Mouse (Mus musculus): Measurements from ENCODE around the gene 4632433K11Rik. TPM values are rescaled to one million over a fixed set of nuclear protein-coding genes. Genes with fewer than 3 reads are reported as not detected.
A peak's percentile ranks its signal among the peaks of the same experiment; 100 is the strongest.

The 4632433K11Rik gene
- 1.5 TPM in 1 of 2 replicates, not detected in the other for polyA plus RNA-seq (2011; ENCODE audit: insufficient read depth, insufficient read length, low replicate concordance, missing spikeins)

DNA sequence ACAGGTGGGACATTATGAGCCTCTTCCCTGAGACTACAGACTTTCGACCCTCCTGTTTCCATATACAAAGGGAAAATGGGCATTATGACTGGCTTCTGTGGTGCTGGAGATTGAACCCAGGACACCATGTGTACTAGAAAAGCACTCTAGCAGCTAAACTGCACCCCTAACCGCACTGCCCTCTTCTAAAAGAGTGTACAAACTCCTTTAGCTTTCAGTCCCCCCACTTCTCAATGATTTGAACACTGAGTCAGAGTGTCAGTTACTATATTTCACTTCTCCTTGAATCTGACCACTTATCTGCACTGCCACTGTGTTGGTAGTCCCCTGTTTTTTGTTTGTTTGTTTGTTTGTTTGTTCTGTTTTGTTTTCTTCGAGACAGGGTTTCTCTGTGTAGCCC is at the start of gene 4632433K11Rik:
4632433K11Rik (plus strand) TSS at position 301 of the 400 bp plus-strand sequence.
- WGBS: 75% methylated on average over 3 of the region's 3 CpGs

GRCm38 (mm10) chr7:4988250-4988649 is 45.7 kb upstream of the 4632433K11Rik start:
- no peak overlapping the region for H3K27ac ChIP-seq (ENCODE audit: control insufficient read depth, insufficient read depth, low read depth, low read length, poor library complexity)
- no peaks in the 10 kb centered on the region for H3K4me1 ChIP-seq (ENCODE audit: control insufficient read depth, insufficient read depth, low read length)
- TF ChIP-seq CTCF (IDR thresholded peaks at IDR 0.05; ENCODE audit: control insufficient read depth, insufficient read depth, low read length) (no peak), POLR2A (IDR thresholded peaks at IDR 0.05; ENCODE audit: borderline replicate concordance, control insufficient read depth, low read depth, low read length) (no peak)
- WGBS: 31% methylated on average over 2 of the region's 2 CpGs
- no peak overlapping the region for H3K4me3 ChIP-seq (replicated peaks; ENCODE audit: control insufficient read depth, low read depth, low read length)

More for the DNA sequence above, at the start of gene 4632433K11Rik:
- Histone ChIP-seq H3K4me3 (replicated peaks; ENCODE audit: control insufficient read depth, low read depth, low read length) (no peak within 1 kb of the TSS), H3K27ac (ENCODE audit: control insufficient read depth, insufficient read depth, low read depth, low read length, poor library complexity) (no peak within 1 kb of the TSS), H3K4me1 (ENCODE audit: control insufficient read depth, insufficient read depth, low read length) (no peaks in the 10 kb centered on the region; the same call in 1 of the 2 replicates)
- TF ChIP-seq CTCF (IDR thresholded peaks at IDR 0.05; ENCODE audit: control insufficient read depth, insufficient read depth, low read length) (no peak), POLR2A (IDR thresholded peaks at IDR 0.05; ENCODE audit: borderline replicate concordance, control insufficient read depth, low read depth, low read length) (no peak)

DNA sequence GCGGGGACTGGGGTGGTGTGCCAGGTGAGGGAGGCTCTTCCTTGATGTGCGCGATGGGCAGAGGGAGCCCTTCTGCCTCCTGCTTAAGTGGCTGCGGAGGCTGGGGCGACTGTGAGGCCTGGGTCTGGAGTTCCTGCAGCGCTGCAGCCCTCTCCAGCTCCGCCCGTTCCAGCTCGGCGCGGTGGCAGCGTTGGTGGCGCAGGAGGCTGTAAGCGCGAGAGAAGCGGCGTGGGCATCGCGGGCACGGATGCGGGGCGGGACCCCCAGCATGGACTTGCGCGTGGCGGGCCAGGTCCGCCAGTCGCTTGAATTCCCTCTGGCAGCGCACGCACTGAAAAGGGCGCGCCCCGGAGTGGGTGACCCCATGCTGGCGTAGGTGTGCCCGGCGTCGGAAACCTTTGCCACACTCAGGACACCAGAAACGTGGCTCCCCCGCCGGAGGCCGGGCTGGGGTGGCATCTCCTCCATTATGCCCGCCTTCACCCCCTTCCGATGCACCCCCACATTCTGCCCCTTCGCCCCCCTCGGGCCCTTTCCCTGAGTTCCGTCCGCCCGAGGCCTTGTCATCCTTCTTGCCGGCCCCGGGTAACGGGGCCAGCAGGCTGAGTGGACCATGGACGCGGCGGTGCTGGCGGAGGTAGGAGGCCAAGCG is 40.4 kb upstream of the 4632433K11Rik start:
- no peak overlapping the region for H3K4me3 ChIP-seq (replicated peaks; ENCODE audit: control insufficient read depth, low read depth, low read length)
- H3K4me1 ChIP-seq (ENCODE audit: control insufficient read depth, insufficient read depth, low read length): no peaks in the 10 kb centered on the region; the same call in 1 of the 2 replicates
- TF ChIP-seq CTCF (IDR thresholded peaks at IDR 0.05; ENCODE audit: control insufficient read depth, insufficient read depth, low read length) (no peak), POLR2A (IDR thresholded peaks at IDR 0.05; ENCODE audit: borderline replicate concordance, control insufficient read depth, low read depth, low read length) (no peak)
- 95% methylated on average over 55 of the region's 55 CpGs for WGBS
- H3K27ac ChIP-seq (ENCODE audit: control insufficient read depth, insufficient read depth, low read depth, low read length, poor library complexity): no peak overlapping the region; the same call in 1 of the 2 replicates

- no peak overlapping the region; the same call in 1 of the 2 replicates for H3K27ac ChIP-seq (ENCODE audit: control insufficient read depth, insufficient read depth, low read depth, low read length, poor library complexity)
- no peak overlapping the region for H3K4me3 ChIP-seq (replicated peaks; ENCODE audit: control insufficient read depth, low read depth, low read length)
- WGBS: 88% methylated on average over 59 of the region's 59 CpGs
- no peaks in the 10 kb centered on the region; the same call in 1 of the 2 replicates for H3K4me1 ChIP-seq (ENCODE audit: control insufficient read depth, insufficient read depth, low read length)
- TF ChIP-seq CTCF (IDR thresholded peaks at IDR 0.05; ENCODE audit: control insufficient read depth, insufficient read depth, low read length): no peak
- TF ChIP-seq POLR2A (IDR thresholded peaks at IDR 0.05; ENCODE audit: borderline replicate concordance, control insufficient read depth, low read depth, low read length): no peak
Measured at GRCm38 (mm10) chr7:4993999-4994788, 39.7 kb upstream of the 4632433K11Rik start.

DNA sequence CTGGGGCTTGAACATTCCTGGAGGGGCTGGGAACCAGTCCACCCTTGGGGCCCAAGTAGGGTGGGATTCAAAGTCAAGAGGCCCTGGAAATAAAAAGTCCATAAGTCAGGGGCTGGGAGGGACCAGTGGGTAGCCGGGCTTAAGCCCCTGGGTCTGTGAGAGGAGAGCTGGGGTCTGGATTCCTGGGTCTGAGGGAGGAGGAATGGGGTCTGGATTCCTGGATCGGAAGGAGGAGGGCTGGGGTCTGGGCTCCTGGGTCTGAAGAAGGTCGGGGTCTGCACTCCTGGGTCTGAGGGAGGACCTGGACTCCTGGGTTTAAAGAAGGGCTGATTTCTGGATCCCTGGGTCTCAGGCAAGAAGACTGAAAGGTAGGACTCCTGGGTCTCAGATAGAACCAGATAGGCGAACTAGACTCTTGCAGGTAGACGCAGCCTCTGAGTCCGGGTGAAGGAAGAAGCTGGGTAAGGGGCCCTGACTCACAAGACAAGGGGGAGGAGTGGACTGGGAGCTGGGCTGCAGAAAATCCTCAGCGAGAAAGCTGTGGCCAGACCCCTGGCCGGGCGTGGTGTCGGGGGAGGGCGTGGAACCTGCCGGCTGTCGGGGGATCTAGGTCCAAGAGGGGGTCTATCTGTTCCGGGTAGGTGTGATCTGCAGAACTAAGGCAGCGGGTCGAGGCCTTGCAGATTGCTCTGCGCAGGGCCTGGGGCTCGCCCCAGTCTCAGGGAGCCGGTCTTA is 38.5 kb upstream of the 4632433K11Rik start:
- Histone ChIP-seq H3K4me3 (replicated peaks; ENCODE audit: control insufficient read depth, low read depth, low read length) (peak overlapping the region; percentile 57), H3K4me1 (ENCODE audit: control insufficient read depth, insufficient read depth, low read length) (no peaks in the 10 kb centered on the region; the same call in 1 of the 2 replicates), H3K27ac (ENCODE audit: control insufficient read depth, insufficient read depth, low read depth, low read length, poor library complexity) (no peak overlapping the region; the same call in 1 of the 2 replicates)
- no peak for TF ChIP-seq POLR2A (IDR thresholded peaks at IDR 0.05; ENCODE audit: borderline replicate concordance, control insufficient read depth, low read depth, low read length)
- WGBS: 8% methylated on average over 19 of the region's 19 CpGs

DNA sequence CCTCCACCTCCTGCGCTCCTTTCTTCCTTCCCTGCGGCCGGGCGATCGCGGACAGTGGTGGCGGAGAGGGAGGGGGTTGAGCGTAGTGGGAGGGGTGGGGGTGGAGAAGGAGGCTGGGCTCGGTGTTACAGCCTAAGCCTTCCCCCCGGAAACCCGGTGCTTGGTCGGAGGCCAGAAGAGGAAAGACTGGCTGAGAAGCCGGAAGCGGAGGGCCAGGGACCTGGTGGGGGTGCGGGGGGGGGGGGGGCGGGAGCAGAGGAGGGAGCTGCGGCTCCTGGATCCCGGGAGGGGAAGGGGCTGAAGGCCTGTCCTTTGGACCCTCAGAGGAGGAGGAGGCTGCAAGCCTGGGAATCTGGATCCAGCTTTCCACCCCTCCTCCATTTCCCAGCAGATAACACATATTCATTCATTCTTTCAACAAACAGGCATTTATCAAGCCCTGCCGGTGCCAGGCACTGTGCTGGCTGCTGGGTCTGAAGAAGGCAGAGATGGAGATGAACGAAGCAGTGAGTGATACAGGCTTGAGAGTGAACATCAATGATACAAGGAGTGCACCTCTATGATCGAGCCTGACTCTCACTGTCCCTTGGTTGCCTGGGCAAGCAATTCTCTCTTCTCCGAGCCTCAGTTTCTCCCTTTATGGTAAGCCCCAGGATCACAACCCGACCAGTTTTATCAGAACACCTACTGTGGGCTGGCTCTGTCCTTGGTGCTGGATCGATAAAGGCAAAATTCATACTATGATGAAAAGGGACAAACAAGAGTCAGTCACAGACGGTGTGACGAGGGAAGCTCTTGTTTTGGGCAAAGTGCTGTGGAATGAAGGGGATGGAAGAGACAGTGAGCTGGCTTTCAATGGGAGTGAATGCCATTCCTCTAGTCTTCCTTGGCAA is 37.7 kb upstream of the 4632433K11Rik start, which contains the start of gene Zfp579:
Zfp579 (minus strand) TSS at position 156 of the 893 bp plus-strand sequence.
- no peak for TF ChIP-seq CTCF (IDR thresholded peaks at IDR 0.05; ENCODE audit: control insufficient read depth, insufficient read depth, low read length)
- no peak; the same call in 1 of the 2 replicates for TF ChIP-seq POLR2A (IDR thresholded peaks at IDR 0.05; ENCODE audit: borderline replicate concordance, control insufficient read depth, low read depth, low read length)
- WGBS: 7% methylated on average over 23 of the region's 26 CpGs
- no peak within 1 kb of the TSS; the same call in 1 of the 2 replicates for H3K27ac ChIP-seq (ENCODE audit: control insufficient read depth, insufficient read depth, low read depth, low read length, poor library complexity)
- H3K4me3 ChIP-seq (replicated peaks; ENCODE audit: control insufficient read depth, low read depth, low read length): peak within 1 kb of the TSS; percentile 57
- H3K4me1 ChIP-seq (ENCODE audit: control insufficient read depth, insufficient read depth, low read length): no peaks in the 10 kb centered on the region; the same call in none of the 2 replicates

GRCm38 (mm10) chr7:4996934-4997333 is 37.0 kb upstream of the 4632433K11Rik start:
- Histone ChIP-seq H3K4me1 (ENCODE audit: control insufficient read depth, insufficient read depth, low read length) (no peaks in the 10 kb centered on the region; the same call in none of the 2 replicates), H3K4me3 (replicated peaks; ENCODE audit: control insufficient read depth, low read depth, low read length) (no peak overlapping the region), H3K27ac (ENCODE audit: control insufficient read depth, insufficient read depth, low read depth, low read length, poor library complexity) (no peak overlapping the region)
- TF ChIP-seq POLR2A (IDR thresholded peaks at IDR 0.05; ENCODE audit: borderline replicate concordance, control insufficient read depth, low read depth, low read length) (no peak), CTCF (IDR thresholded peaks at IDR 0.05; ENCODE audit: control insufficient read depth, insufficient read depth, low read length) (no peak)
- 78% methylated on average over 8 of the region's 8 CpGs for WGBS

Data from bone marrow, adult 2 months (tissue).